Mouse (Mus musculus) embryonic facial prominence, embryonic 14.5 days (tissue): ENCODE data around the gene Trpv5. TPM values are rescaled to one million over a fixed set of nuclear protein-coding genes. Genes with fewer than 3 reads are reported as not detected.

ENCODE experiments used
- ATAC-seq: fragments of 200-750 bp; cut with Nextera tagmentation; 2 replicates; pipeline ENCODE4 v1.8.0; 2017; ENCODE audit warnings: low read depth, moderate number of reproducible peaks, moderate TSS enrichment
- DNase-seq: peaks from one replicate; pipeline ENCODE4 v3.0.0-alpha.2; 2015; ENCODE audit warnings: low spot score
- H3K27ac ChIP-seq: fragments of 300-500 bp; sonication (generic); replicated peaks from 2 replicates; pipeline ENCODE4 v1.5.1; 2014; ENCODE audit warnings: low read depth, mild to moderate bottlenecking, low read length, moderate library complexity
- H3K27me3 ChIP-seq: fragments of 300-500 bp; sonication (generic); replicated peaks from 2 replicates; pipeline ENCODE4 v1.6.1; 2014; ENCODE audit warnings: low read length; ENCODE audit not compliant: control insufficient read depth, insufficient read depth
- H3K36me3 ChIP-seq: fragments of 300-500 bp; sonication (generic); 2 replicates; pipeline ENCODE4 v1.6.1; 2014; ENCODE audit warnings: low read length, mixed read lengths; ENCODE audit not compliant: control insufficient read depth, insufficient read depth
- H3K4me1 ChIP-seq: fragments of 300-500 bp; sonication (generic); 2 replicates; pipeline ENCODE4 v1.6.1; 2014; ENCODE audit warnings: antibody characterized with exemption, low read length; ENCODE audit not compliant: control insufficient read depth, insufficient read depth
- H3K4me2 ChIP-seq: fragments of 300-500 bp; sonication (generic); 2 replicates; pipeline ENCODE4 v1.6.1; 2014; ENCODE audit warnings: low read depth, mild to moderate bottlenecking, low read length, moderate library complexity, mixed read lengths
- H3K4me3 ChIP-seq: fragments of 300-500 bp; sonication (generic); 2 replicates; pipeline ENCODE4 v1.5.1; 2014; ENCODE audit warnings: low read depth, mild to moderate bottlenecking, low read length
- H3K9ac ChIP-seq: fragments of 300-500 bp; sonication (generic); 2 replicates; pipeline ENCODE4 v1.6.1; 2014; ENCODE audit warnings: low read depth, mild to moderate bottlenecking, low read length, moderate library complexity, mixed read lengths
- H3K9me3 ChIP-seq: fragments of 300-500 bp; sonication (generic); 2 replicates; pipeline ENCODE4 v1.6.1; 2016; ENCODE audit warnings: low read length; ENCODE audit not compliant: control insufficient read depth
- WGBS: fragments of 180-500 bp; shearing (Covaris S2); extraction: QIAGEN DNeasy Blood & Tissue Kit; methylation state at CpG from one replicate; pipeline ENCODE4 v1.1.7; 2014; 5-methylcytosine and 5-hydroxymethylcytosine counted together
- polyA plus RNA-seq: library from polyadenylated mRNA; unstranded; fragments of >200 nt; fragmentation: Nextera tagmentation; extraction: Ambion mirVana; gene quantifications from 2 replicates; pipeline ENCODE4 v1.2.1, GENCODE M21; 2014

The Trpv5 gene
- polyA plus RNA-seq, 1 experiment from 2014 or later: not detected

DNA sequence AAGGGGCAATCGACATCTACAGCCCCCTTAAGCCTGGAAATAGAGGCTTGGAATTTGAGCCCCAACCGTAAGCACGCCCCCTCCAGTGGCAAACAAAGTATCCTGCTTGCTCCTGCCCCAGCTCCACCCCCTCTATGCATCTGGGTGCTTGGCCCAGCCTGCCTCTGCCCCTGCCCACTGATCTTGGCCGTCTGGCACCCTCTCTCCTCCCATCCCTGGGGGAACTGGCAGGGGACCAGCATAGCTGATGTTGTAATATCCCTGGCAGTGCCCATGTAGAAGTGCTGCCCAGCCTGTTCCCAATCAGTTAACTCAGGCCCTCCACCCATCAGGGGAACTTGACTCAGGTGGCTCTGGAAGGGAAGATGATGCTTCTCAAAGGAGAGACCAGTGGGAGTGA lies 74.4 kb downstream of the Trpv5 start:
- ATAC-seq (peak; percentile 15; the same call in 1 of the 2 replicates), DNase-seq (peak; percentile 23)
- no peaks in the 10 kb centered on the region for H3K9me3 ChIP-seq
- H3K27ac ChIP-seq: no peak overlapping the region
- no peaks in the 10 kb centered on the region for H3K36me3 ChIP-seq
- H3K4me3 ChIP-seq: peak overlapping the region; percentile 74
- H3K9ac ChIP-seq: peak overlapping the region; percentile 82
- H3K27me3 ChIP-seq: no peaks in the 10 kb centered on the region
- peak overlapping the region; percentile 97 for H3K4me2 ChIP-seq
- 0% methylated on average over 3 of the region's 4 CpGs for WGBS
- peaks cover 5% of the 10 kb centered on the region for H3K4me1 ChIP-seq

DNA sequence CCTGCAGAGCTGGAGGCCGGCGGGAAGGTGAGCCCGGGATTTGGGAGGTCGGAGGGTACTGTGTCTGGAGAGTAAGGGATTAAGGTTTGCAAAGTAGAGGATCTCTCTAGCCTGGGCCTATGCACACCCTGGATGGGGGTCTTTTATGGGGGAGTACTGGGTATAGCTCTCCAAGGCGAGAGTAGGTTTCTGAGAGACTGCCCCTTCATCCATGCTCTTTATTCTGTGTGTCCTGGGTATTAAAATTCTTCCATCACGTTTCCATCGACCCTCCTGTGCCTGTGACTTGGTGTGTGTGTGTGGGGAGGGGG lies 74.8 kb downstream of the Trpv5 start:
- DNase-seq: no peak
- WGBS: 2% methylated on average over 7 of the region's 7 CpGs
- ATAC-seq: peak; percentile 16

DNA sequence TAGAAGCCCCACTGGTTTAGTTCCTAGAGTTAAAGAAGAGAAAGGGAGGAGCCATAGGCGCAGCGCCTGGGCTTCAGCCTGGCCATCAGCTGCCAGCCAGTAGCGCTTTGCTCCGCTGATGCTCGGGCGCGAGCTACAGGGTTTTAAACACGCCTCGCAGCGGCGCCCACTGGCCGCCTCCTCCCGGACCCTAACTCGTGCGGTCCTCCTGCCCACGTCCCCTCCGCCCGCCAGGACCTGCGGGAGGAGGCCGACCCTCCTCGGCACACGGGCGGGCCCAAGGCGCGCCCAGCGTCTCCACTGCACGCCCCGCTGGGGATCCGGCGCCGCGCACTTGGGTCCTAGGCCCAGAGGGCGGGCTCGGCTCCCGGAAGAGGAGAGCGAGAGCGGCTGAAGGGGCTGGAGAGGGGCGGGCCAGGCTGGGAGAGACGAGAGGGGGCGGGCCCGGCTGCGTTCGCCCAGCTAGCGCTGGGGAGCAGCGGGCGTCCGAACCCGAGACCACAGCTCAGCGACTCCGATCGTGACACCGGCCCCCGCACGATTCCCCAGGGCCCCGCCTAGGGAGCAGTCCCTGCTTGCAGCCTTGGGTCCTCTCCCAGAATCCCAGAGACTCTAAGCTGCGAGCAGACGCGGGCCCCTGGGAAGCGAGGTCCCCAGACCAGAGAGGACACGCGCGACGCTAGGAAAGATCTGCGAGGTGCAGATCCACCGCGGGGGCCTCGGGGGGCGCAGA lies 75.3 kb downstream of the Trpv5 start, which contains the start of gene Ephb6:
Gene Ephb6, plus strand, starts transcription at position 422 of the 733 bp plus-strand sequence.
- Histone ChIP-seq H3K9me3 (no peaks in the 10 kb centered on the region), H3K27me3 (no peaks in the 10 kb centered on the region), H3K4me3 (peak within 1 kb of the TSS; percentile 74), H3K27ac (peak within 1 kb of the TSS; percentile 90), H3K4me2 (peak within 1 kb of the TSS; percentile 97), H3K36me3 (no peaks in the 10 kb centered on the region), H3K9ac (peak within 1 kb of the TSS; percentile 82), H3K4me1 (peaks cover 5% of the 10 kb centered on the region)
- under 1% methylated on average over 30 of the region's 68 CpGs for WGBS
- DNase-seq (peak; percentile 93), ATAC-seq (peak; percentile 97)

More for the DNA sequence above, 74.8 kb downstream of the Trpv5 start:
- H3K27me3 ChIP-seq: no peaks in the 10 kb centered on the region
- peaks cover 5% of the 10 kb centered on the region for H3K4me1 ChIP-seq
- H3K36me3 ChIP-seq: no peaks in the 10 kb centered on the region
- peak overlapping the region; percentile 74 for H3K4me3 ChIP-seq
- no peaks in the 10 kb centered on the region for H3K9me3 ChIP-seq
- peak overlapping the region; percentile 97 for H3K4me2 ChIP-seq
- H3K9ac ChIP-seq: peak overlapping the region; percentile 82
- peak overlapping the region; percentile 90 for H3K27ac ChIP-seq

DNA sequence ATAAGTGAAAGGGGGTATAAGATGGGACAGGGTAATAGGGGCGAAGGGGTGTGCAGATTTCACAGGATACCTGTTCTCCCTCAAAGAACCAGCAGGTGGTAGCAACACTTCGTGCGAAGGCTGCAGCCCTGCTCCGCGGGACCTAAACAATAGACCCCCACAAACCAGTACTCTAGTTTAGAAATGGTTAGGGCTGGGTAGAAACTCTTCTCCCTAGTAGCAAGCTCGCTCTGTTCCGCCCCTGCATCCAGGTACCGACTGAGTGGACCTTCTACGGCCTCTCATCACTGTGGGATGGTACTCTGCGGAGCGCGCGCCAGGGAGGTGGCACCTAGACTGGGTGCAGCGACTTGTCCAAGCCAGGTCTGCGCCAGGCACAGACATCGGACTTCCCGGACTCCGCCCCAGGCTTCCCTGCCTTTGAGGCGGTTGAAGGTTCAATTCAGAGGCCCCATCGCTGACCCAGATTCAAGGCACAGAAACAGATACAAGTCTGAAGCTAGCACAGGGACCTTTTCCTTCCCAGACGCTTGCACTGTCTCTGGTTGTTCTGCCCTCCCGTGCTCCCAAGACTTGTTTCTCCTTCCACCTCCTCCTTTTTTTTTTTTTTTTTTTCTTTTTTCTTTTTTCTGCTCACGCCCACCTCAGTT lies 76.0 kb downstream of the Trpv5 start:
- Histone ChIP-seq H3K36me3 (no peaks in the 10 kb centered on the region), H3K9ac (peak overlapping the region; percentile 82), H3K9me3 (no peaks in the 10 kb centered on the region), H3K27me3 (no peaks in the 10 kb centered on the region), H3K4me3 (peak overlapping the region; percentile 74), H3K4me1 (peaks cover 5% of the 10 kb centered on the region), H3K4me2 (peak overlapping the region; percentile 97), H3K27ac (peak overlapping the region; percentile 90)
- DNase-seq (peak; percentile 86), ATAC-seq (peak; percentile 56)
- 0% methylated on average over 22 of the region's 23 CpGs for WGBS

Other genes with a start within 250 kb of the Trpv5 start
- not detected in 2 replicates for gene Gm10334, start 234.6 kb downstream of the Trpv5 start, polyA plus RNA-seq
- gene Prss1, start 221.8 kb downstream of the Trpv5 start, polyA plus RNA-seq: not detected in 2 replicates
- not detected in 2 replicates for gene Prss2, start 159.0 kb downstream of the Trpv5 start, polyA plus RNA-seq
- gene Ephb6, start 75.3 kb downstream of the Trpv5 start, polyA plus RNA-seq: 13.8 and 15.4 TPM in 2 replicates
- 0.67 and 0.69 TPM in 2 replicates for gene Trpv6, start 44.4 kb downstream of the Trpv5 start, polyA plus RNA-seq
- gene Llcfc1, start 3.7 kb upstream of the Trpv5 start, polyA plus RNA-seq: not detected in 2 replicates
- gene Kel, start 23.6 kb upstream of the Trpv5 start, polyA plus RNA-seq: 0.85 and 2.5 TPM in 2 replicates
- gene Olfr459, start 94.4 kb upstream of the Trpv5 start, polyA plus RNA-seq: 0.06 TPM in 1 of 2 replicates, not detected in the other
- not detected in 2 replicates for gene Pip, start 166.8 kb upstream of the Trpv5 start, polyA plus RNA-seq
- not detected in 2 replicates for gene Sval2, start 172.2 kb upstream of the Trpv5 start, polyA plus RNA-seq